Mouse (Mus musculus) B cell, adult 2 months (primary cell): ENCODE results near the gene Hist1h2ai.

Source experiments
- DNase-seq, 2 experiments: peaks; one replicate each; pipeline ENCODE4 v3.0.0; 2022

Hist1h2ai gene

DNA sequence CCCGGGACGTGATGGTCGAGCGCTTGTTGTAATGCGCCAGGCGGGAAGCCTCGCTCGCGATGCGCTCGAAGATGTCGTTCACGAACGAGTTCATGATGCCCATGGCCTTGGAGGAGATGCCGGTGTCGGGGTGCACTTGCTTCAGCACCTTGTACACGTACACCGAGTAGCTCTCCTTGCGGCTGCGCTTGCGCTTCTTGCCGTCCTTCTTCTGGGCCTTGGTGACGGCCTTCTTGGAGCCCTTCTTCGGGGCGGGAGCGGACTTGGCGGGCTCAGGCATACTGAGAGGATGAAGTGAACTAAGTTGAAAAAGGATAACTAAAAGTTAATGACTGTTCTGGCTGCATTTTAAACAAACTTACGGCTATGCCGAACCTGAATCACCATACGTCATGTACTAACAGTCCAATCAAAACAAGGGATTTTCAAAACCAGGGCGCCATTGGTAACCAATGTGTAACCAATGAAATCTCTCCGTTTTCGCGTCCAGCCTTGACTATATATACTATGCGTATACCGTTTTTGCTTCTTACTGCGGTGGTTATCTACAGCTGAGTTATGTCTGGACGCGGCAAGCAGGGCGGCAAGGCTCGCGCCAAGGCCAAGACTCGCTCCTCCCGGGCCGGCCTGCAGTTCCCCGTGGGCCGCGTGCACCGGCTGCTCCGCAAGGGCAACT, at the start of gene Hist1h2ai, which contains the start of gene Hist1h2bl:
Gene Hist1h2ai (plus strand): TSS at position 559 of the 676 bp plus-strand sequence.
Gene Hist1h2bl (minus strand): TSS at position 280 of the 676 bp plus-strand sequence.
- peak; percentile 80 to 82 for DNase-seq

- DNase-seq: no peak
These were observed 38.9 kb upstream of the Hist1h2ai start, which contains the start of gene Olfr1360 for GRCm38 (mm10) chr13:21677305-21677704. Gene Olfr1360, minus strand, starts transcription at chr13:21677405.

DNA sequence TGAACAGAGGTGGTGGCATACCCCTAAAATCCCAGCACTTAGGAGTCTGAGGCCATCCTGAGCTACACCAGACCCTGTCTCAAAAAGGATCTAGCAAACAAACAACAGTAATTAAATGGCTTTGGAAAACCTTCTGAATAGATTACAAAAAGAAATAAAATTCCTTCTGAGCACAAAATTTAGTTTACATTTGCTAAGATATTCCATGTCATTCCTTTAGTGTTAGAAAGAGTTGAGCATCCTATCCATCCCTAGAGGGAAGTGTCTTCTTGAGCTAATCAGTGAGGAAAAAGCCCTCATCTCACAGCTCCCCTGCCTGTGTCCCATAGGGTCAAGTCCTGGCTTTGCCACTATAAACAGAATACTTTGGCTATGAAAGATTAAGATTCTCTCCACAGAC, 18.4 kb upstream of the Hist1h2ai start, which contains the start of gene Olfr1359:
Gene Olfr1359 (plus strand): TSS at position 301 of the 400 bp plus-strand sequence.
- DNase-seq: no peak

- DNase-seq: no peak
These were observed 9.6 kb upstream of the Hist1h2ai start for GRCm38 (mm10) chr13:21706669-21707068.

GRCm38 (mm10) chr13:21710031-21710711, 6.1 kb upstream of the Hist1h2ai start:
- DNase-seq: peak; percentile 91 to 92

GRCm38 (mm10) chr13:21710821-21711525, 5.2 kb upstream of the Hist1h2ai start:
- peak; percentile 91 to 92 for DNase-seq

DNA sequence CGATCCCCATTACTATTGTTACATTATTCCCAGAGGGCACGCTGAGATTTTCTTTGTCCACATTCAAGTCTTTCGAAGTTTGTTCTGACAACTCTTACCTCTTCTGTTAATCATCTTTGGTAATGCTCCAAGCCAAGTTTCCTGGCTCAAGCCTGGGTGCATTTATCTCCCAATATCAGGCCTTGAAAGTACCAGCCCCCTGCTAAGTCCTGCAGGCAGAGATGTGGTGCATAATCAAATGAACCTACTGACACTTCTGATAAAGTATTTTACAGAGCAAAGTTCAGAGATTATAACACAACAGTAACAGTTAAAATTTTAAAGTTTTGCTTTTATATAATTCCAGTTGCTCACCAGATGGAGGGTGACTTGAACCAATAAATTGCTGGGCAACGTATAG, 4.5 kb upstream of the Hist1h2ai start:
- DNase-seq: no peak

DNA sequence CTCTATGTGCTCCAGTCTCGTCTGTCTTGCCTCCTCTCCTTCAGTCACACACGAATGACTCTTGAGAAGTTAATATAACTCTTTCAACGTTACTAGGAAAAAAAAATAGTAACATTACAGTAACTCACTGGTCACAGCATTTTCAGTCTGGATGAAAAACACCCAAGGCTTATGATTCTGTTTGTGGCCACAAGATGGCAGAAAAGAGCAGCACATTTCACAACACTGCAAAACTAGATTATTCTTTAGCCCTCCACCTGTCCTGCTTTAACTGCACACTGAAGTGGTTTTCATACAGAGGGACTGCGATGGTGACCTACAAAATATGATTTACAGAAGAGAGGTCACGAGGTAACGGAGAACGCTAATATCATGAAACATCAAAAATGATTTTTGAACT, 1.5 kb upstream of the Hist1h2ai start:
- peak; percentile 76 to 78 for DNase-seq

- DNase-seq: peak; percentile 8
These were observed 925 bp upstream of the Hist1h2ai start for GRCm38 (mm10) chr13:21715131-21715863.

GRCm38 (mm10) chr13:21716540-21717391, 544 bp downstream of the Hist1h2ai start:
- peak; percentile 73 to 75 for DNase-seq

GRCm38 (mm10) chr13:21717397-21718357, 1.5 kb downstream of the Hist1h2ai start, which contains the start of gene Hist1h3h:
Gene Hist1h3h, plus strand, starts transcription at chr13:21717659.
- peak; percentile 79 to 80 for DNase-seq

DNA sequence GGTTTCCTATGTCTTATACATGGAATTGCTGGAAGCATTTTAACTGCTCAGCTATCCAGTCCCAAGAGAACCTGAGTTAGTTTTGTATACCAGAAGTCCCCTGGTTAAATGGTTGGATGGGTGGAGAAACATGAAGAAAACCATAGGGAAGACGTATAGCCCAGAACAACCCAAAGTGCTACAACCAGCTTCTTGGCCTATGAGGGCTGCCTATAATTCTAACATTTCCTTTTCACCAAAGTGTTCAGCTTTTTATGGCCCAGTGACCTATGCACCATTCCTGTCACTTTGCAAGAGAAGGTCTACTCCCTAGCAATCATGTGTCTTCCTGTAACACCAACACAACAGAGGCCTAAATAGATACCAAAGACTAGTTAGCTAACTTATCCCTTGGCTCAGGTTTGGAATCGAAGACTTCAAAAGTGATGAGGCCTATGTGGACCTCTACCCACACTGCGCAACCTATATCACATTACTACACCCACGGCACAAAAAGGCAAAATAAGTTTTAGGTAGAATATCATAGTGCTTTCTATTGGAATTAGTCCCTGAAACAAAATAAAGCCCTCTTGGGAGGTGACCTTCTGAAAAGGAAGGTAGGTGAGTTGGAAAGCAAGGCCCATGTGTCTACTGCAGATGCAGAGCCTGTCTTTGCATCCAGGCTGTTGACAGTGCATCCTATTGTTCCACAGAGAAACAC, 2.3 kb downstream of the Hist1h2ai start:
- DNase-seq: no peak

DNA sequence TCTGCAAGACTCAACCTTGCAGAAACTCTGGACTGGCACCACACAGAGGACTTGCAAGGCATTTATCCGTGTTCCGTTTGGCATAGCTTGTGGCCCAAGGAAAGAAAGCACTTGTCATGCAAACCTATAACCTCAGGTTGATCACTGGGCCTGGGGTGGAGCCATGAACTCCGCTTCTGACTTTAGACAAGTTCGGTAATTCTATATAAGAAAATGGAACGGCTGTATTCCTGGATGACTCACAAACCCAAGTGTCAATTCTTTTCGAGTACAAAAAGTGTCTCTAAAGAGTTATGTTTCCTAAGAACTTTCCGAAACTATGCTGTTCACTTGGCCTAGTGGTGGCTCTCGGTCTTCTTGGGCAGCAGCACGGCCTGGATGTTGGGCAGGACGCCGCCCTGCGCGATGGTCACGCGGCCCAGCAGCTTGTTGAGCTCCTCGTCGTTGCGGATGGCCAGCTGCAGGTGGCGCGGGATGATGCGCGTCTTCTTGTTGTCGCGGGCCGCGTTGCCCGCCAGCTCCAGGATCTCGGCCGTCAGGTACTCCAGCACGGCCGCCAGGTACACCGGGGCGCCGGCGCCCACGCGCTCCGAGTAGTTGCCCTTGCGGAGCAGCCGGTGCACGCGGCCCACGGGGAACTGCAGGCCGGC, 5.0 kb downstream of the Hist1h2ai start:
- DNase-seq: peak; percentile 10 to 14

DNA sequence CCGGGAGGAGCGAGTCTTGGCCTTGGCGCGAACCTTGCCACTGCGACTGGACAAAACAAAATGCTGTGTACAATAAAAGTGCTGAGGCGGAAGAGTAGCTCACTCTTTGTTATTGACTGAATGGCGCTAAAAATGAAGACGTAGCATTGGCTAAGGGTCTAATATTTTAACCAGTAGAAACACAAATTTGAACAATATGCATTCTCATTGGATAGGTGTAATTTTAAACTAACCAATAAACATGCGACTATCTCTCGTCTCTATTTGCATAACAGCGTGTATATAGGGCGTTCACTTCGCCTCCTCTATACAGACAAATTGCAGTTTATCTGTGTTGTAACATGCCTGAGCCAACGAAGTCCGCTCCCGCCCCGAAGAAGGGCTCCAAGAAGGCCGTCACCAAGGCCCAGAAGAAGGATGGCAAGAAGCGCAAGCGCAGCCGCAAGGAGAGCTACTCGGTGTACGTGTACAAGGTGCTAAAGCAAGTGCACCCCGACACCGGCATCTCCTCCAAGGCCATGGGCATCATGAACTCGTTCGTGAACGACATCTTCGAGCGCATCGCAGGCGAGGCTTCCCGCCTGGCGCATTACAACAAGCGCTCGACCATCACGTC, 5.6 kb downstream of the Hist1h2ai start, which contains the start of gene Hist1h2bm:
Gene Hist1h2bm (plus strand): TSS at position 288 of the 616 bp plus-strand sequence.
- DNase-seq: peak; percentile 65 to 66

DNA sequence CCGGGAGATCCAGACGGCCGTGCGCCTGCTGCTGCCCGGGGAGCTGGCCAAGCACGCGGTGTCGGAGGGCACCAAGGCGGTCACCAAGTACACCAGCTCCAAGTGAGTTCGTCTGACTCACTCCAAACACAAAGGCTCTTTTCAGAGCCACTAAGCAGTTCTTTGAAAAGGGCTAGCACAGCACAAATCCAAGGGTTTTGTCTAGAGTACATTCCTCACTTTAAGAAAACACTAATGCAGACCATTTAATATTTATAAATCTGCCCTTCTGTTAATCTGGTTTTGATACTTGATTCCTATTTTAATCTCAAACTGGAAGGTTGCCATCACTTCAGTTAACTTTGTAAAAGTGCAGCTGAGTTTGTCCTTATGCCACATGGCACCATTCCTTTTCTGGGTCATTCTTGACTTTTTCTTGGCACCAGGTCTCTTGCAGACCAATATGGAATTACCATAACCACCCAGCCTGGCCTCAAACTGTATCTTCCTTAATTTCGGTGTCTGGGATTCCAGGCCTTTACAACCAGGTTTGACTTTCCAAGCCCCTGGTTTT, 6.2 kb downstream of the Hist1h2ai start:
- no peak for DNase-seq

- DNase-seq: peak; percentile 38 to 42
These were observed 7.0 kb downstream of the Hist1h2ai start for GRCm38 (mm10) chr13:21722993-21723836.

GRCm38 (mm10) chr13:21727948-21728572, 11.8 kb downstream of the Hist1h2ai start:
- no peak for DNase-seq
